Mouse (Mus musculus) hindbrain, embryonic 10.5 days (tissue): ENCODE results near the gene Commd3. TPM values are rescaled to one million over a fixed set of nuclear protein-coding genes. Genes with fewer than 3 reads are reported as not detected.

ENCODE experiments used
- DNase-seq: peaks from one replicate; pipeline ENCODE4 v3.0.0-alpha.2; 2017; ENCODE audit warnings: low spot score
- H3K27ac ChIP-seq: fragments of 300-500 bp; sonication (generic); 2 replicates; pipeline ENCODE4 v1.5.1; 2016; ENCODE audit warnings: mild to moderate bottlenecking, moderate library complexity
- H3K27me3 ChIP-seq: fragments of 300-500 bp; sonication (generic); 2 replicates; pipeline ENCODE4 v1.6.1; 2016; ENCODE audit warnings: mild to moderate bottlenecking; ENCODE audit not compliant: poor library complexity, insufficient read depth, severe bottlenecking
- H3K36me3 ChIP-seq: fragments of 300-500 bp; sonication (generic); 2 replicates; pipeline ENCODE4 v1.6.1; 2016; ENCODE audit warnings: mild to moderate bottlenecking, moderate library complexity
- H3K4me1 ChIP-seq: fragments of 300-500 bp; sonication (generic); replicated peaks from 2 replicates; pipeline ENCODE4 v1.6.1; 2016; ENCODE audit warnings: mild to moderate bottlenecking
- H3K4me3 ChIP-seq: fragments of 300-500 bp; sonication (generic); 2 replicates; pipeline ENCODE4 v1.5.1; 2016; ENCODE audit warnings: mild to moderate bottlenecking, moderate library complexity
- H3K9me3 ChIP-seq: fragments of 300-500 bp; sonication (generic); 2 replicates; pipeline ENCODE4 v1.6.1; 2016; ENCODE audit warnings: mild to moderate bottlenecking, moderate library complexity
- WGBS: fragments of 180-500 bp; shearing (Covaris S2); methylation state at CpG from one replicate; pipeline ENCODE4 v1.1.7; 2016; 5-methylcytosine and 5-hydroxymethylcytosine counted together
- polyA plus RNA-seq: library from polyadenylated mRNA; unstranded; fragments of >200 nt; fragmentation: Nextera tagmentation; extraction: Ambion mirVana; gene quantifications from 2 replicates; pipeline ENCODE4 v1.2.1, GENCODE M21; 2016

Commd3 gene
- polyA plus RNA-seq, 1 experiment from 2014 or later = 122 TPM

GRCm38 (mm10) chr2:18690055-18690691 lies 18.0 kb downstream of the Commd3 start:
- under 1% methylated on average over 58 of the region's 58 CpGs for WGBS
- peak; percentile 80 for DNase-seq
- Histone ChIP-seq H3K27me3 (peaks cover 92% of the 10 kb centered on the region), H3K27ac (peak overlapping the region; percentile 89), H3K4me1 (peaks cover 36% of the 10 kb centered on the region), H3K9me3 (0 out of 2 replicates have a peak, but pooled peaks cover 3% of the 10 kb centered on the region), H3K36me3 (no peaks in the 10 kb centered on the region), H3K4me3 (peak overlapping the region; percentile 59)

- H3K9me3 ChIP-seq = 0 out of 2 replicates have a peak, but pooled peaks cover 3% of the 10 kb centered on the region
- no peak overlapping the region for H3K27ac ChIP-seq
- DNase-seq = no peak
- peak overlapping the region; percentile 59; the same call in 1 of the 2 replicates for H3K4me3 ChIP-seq
- no peaks in the 10 kb centered on the region for H3K36me3 ChIP-seq
- peaks cover 92% of the 10 kb centered on the region for H3K27me3 ChIP-seq
- H3K4me1 ChIP-seq = peaks cover 37% of the 10 kb centered on the region
- WGBS = 1% methylated on average over 9 of the region's 9 CpGs
These were observed 18.6 kb downstream of the Commd3 start for GRCm38 (mm10) chr2:18690756-18691155.

- H3K27me3 ChIP-seq = peaks cover 92% of the 10 kb centered on the region
- H3K27ac ChIP-seq = no peak overlapping the region
- H3K9me3 ChIP-seq = 0 out of 2 replicates have a peak, but pooled peaks cover 3% of the 10 kb centered on the region
- DNase-seq = no peak
- no peak overlapping the region for H3K4me3 ChIP-seq
- H3K36me3 ChIP-seq = no peaks in the 10 kb centered on the region
- H3K4me1 ChIP-seq = peaks cover 37% of the 10 kb centered on the region
These were observed 19.8 kb downstream of the Commd3 start for GRCm38 (mm10) chr2:18692031-18692430.

DNA sequence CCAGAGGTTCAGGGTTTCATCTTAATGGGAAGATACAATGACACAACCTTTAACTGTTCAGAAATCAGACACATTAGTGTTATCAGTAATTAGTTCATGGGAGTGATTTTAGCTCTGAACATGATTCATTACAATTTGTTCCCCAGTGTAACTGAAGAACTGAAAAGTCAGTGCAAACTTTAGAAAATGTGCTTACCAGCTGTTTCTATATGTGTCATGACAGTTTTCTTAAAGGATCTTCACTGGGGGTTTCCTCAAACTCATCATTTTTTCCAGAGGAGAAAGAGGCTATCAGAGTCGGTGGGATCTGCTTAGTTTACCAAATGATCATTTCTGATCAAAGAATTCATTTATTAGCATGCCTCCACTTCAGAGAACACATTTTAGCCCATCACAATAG lies 20.4 kb downstream of the Commd3 start:
- WGBS = 0% methylated on average over 1 of the region's 1 CpGs
- DNase-seq = no peak
- H3K4me1 ChIP-seq = peaks cover 37% of the 10 kb centered on the region
- no peak overlapping the region for H3K4me3 ChIP-seq
- no peak overlapping the region for H3K27ac ChIP-seq
- 0 out of 2 replicates have a peak, but pooled peaks cover 3% of the 10 kb centered on the region for H3K9me3 ChIP-seq
- no peaks in the 10 kb centered on the region for H3K36me3 ChIP-seq
- H3K27me3 ChIP-seq = peaks cover 92% of the 10 kb centered on the region

DNA sequence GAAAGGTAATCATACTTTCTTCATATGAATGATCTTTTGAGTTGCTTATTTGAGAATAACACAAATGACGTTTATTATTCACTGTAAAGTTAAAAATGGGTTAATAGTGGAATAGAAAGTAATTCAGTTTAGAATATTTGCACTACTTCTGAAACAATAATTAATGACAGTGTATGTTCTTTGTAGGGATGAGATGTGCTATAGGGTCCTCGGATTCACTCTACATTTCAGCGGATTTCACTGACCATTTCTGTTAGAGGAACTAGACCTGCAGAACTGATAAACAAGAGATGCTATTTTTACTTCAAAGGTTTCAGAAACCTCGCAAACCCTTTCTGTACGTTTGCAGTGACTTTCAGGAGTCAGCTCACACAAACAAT lies 21.3 kb downstream of the Commd3 start:
- under 1% methylated on average over 5 of the region's 5 CpGs for WGBS
- Histone ChIP-seq H3K4me3 (peak overlapping the region; percentile 75), H3K9me3 (0 out of 2 replicates have a peak, but pooled peaks cover 3% of the 10 kb centered on the region), H3K27me3 (peaks cover 92% of the 10 kb centered on the region), H3K27ac (no peak overlapping the region), H3K4me1 (peaks cover 38% of the 10 kb centered on the region), H3K36me3 (no peaks in the 10 kb centered on the region)
- no peak for DNase-seq

- H3K27me3 ChIP-seq = peaks cover 92% of the 10 kb centered on the region
- H3K4me3 ChIP-seq = peak within 1 kb of the TSS; percentile 75
- H3K4me1 ChIP-seq = peaks cover 39% of the 10 kb centered on the region
- peak; percentile 88 for DNase-seq
- H3K9me3 ChIP-seq = 0 out of 2 replicates have a peak, but pooled peaks cover 3% of the 10 kb centered on the region
- under 1% methylated on average over 61 of the region's 61 CpGs for WGBS
- H3K27ac ChIP-seq = peak within 1 kb of the TSS; percentile 93
- no peaks in the 10 kb centered on the region for H3K36me3 ChIP-seq
These were observed 21.9 kb downstream of the Commd3 start, which contains the start of gene Spag6 for GRCm38 (mm10) chr2:18693871-18694610. Gene Spag6, plus strand, starts transcription at chr2:18694032.

- WGBS = 0% methylated on average over 20 of the region's 20 CpGs
These were observed 22.4 kb downstream of the Commd3 start for GRCm38 (mm10) chr2:18694611-18694950.

GRCm38 (mm10) chr2:18695163-18695562 lies 23.0 kb downstream of the Commd3 start:
- Histone ChIP-seq H3K9me3 (0 out of 2 replicates have a peak, but pooled peaks cover 2% of the 10 kb centered on the region), H3K36me3 (no peaks in the 10 kb centered on the region), H3K4me3 (peak overlapping the region; percentile 75), H3K27me3 (peaks cover 92% of the 10 kb centered on the region), H3K4me1 (peaks cover 31% of the 10 kb centered on the region), H3K27ac (no peak overlapping the region)
- peak; percentile 10 for DNase-seq
- WGBS = 2% methylated on average over 8 of the region's 8 CpGs

More at GRCm38 (mm10) chr2:18694611-18694950, 22.4 kb downstream of the Commd3 start:
- Histone ChIP-seq H3K9me3 (0 out of 2 replicates have a peak, but pooled peaks cover 3% of the 10 kb centered on the region), H3K36me3 (no peaks in the 10 kb centered on the region), H3K27ac (peak overlapping the region; percentile 93), H3K27me3 (peaks cover 92% of the 10 kb centered on the region), H3K4me3 (peak overlapping the region; percentile 75), H3K4me1 (peaks cover 37% of the 10 kb centered on the region)
- peak; percentile 80 for DNase-seq

DNA sequence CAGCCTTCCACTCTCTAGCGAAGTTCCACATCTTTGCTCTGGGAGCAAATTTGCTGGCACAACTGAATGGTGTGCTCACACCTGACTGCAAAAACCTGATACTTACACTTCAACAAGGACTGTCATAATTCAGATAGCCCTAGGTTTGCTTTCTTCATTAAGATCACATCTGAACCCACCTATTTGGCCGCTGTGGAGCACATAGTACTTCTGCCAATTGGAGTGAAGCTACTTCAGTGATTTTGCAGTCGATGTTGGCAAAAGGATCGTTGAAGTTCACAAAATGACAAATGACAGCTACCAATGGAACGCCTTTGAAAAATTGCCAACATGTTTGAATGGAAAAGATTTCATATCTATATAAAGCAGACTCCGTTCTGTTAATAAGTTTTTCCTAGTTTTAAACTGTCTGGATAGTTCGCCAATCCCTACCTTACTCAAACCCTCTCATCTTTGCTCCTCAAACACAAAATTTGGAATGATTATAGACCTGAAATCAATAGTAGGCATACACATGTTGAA lies 23.5 kb downstream of the Commd3 start:
- peaks cover 92% of the 10 kb centered on the region for H3K27me3 ChIP-seq
- H3K4me3 ChIP-seq = no peak overlapping the region
- no peaks in the 10 kb centered on the region for H3K9me3 ChIP-seq
- DNase-seq = no peak
- H3K36me3 ChIP-seq = no peaks in the 10 kb centered on the region
- H3K27ac ChIP-seq = no peak overlapping the region
- peaks cover 26% of the 10 kb centered on the region for H3K4me1 ChIP-seq
- 5% methylated on average over 7 of the region's 7 CpGs for whole genome bisulfite sequencing

GRCm38 (mm10) chr2:18697591-18698244 lies 25.5 kb downstream of the Commd3 start:
- H3K27ac ChIP-seq = no peak overlapping the region
- peaks cover 24% of the 10 kb centered on the region for H3K4me1 ChIP-seq
- H3K9me3 ChIP-seq = no peaks in the 10 kb centered on the region
- WGBS = 1% methylated on average over 4 of the region's 4 CpGs
- DNase-seq = peak; percentile 27
- no peaks in the 10 kb centered on the region for H3K36me3 ChIP-seq
- peaks cover 92% of the 10 kb centered on the region for H3K27me3 ChIP-seq
- no peak overlapping the region for H3K4me3 ChIP-seq

DNA sequence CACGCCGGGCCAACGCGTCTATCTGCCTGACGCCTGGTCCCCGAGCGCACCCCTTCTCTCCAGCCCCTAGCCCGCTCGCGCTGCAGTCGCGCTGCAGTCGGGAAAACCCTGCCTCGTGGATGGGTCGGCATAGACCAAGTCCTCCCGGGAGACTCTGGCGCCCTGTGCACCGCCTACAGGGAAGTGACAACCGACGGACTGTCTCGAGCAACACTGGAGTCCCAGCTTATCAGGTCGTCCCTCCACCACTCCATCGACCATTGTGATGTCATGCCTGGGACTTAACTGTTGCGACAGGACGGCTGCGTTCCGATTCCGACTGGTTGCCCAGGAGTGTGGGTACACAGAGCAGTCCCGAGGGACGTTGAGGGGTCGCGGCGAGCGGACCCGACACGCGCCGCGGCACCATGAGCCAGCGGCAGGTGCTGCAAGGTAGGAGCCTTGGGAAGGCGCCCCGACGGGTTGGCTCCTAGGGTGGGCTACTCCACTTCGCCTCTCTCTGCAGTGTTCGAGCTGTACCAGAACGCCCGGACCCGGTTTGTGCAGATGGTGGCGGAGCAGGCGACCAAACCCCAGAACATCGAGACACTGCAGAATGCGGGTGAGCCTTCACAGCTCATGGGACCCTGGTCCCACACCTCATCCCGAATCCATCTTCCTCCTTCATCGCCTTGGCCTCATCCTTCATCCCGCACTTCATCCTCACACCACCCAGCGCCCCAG lies 26.6 kb downstream of the Commd3 start:
- Histone ChIP-seq H3K27me3 (peaks cover 91% of the 10 kb centered on the region), H3K4me3 (peak overlapping the region; percentile 27; the same call in 1 of the 2 replicates), H3K9me3 (no peaks in the 10 kb centered on the region), H3K4me1 (peaks cover 24% of the 10 kb centered on the region), H3K27ac (no peak overlapping the region), H3K36me3 (no peaks in the 10 kb centered on the region)
- under 1% methylated on average over 56 of the region's 56 CpGs for WGBS
- DNase-seq = peak; percentile 66

DNA sequence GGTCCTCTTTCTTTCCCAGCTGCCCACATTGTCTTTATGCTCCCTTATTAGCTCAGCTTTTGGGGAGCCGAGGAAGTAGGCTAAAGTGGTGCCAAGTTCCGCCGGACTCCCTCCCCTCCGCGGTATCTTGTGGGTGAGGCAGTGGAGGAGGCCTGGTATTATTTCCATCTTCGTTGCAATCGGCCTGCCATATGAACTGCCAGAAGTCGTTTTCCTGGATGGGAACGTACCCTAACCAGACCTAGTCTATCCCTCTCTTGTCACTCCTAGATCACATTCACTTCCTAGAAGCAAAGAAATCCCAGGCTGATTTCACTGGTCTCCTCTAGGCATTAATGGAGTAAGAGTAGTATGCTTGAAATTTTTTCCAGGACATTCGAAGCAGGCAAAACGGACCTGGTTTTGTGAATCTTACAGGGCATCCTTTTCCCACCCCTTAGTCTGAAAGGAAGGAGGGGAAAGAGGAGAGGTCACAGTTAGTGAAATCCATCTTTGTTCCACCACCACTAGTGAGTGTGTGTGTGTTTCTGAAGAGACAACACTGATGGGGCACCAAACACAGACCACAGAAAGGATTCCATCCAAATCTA lies 27.3 kb downstream of the Commd3 start:
- no peak overlapping the region for H3K4me3 ChIP-seq
- no peak for DNase-seq
- peaks cover 18% of the 10 kb centered on the region for H3K4me1 ChIP-seq
- WGBS = under 1% methylated on average over 11 of the region's 11 CpGs
- no peaks in the 10 kb centered on the region for H3K9me3 ChIP-seq
- H3K27me3 ChIP-seq = peaks cover 95% of the 10 kb centered on the region
- no peaks in the 10 kb centered on the region for H3K36me3 ChIP-seq
- no peak overlapping the region for H3K27ac ChIP-seq
